Mouse (Mus musculus) NIH3T3 (cell line): ENCODE measurements around the gene Itga9.
A peak's percentile ranks its signal among the peaks of the same experiment; 100 is the strongest.

Experiments used
- DNase-seq: peaks from one replicate; pipeline ENCODE4 v3.0.0-alpha.2; 2012; ENCODE audit warnings: low read depth

Itga9 gene

DNA sequence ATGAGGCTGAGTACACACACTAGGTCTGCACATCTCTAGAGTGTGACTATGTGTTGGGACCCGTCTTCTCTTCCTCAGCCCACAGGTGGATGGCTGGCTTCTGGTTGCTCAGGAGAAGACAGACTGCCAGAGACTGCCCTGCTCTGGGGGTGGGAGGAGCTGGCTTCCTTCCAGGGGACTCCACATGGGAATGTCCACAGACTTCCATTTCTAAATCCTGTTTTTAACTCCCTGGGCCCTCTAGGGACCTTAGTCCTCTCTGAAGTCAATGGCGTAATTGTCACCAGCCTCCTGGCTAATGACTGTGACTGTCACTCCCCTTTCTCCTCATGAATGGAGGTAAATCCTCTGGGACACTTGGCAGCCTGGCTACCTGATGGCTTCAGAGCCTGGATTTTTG lies 45.4 kb downstream of the Itga9 start:
- DNase-seq: no peak

DNA sequence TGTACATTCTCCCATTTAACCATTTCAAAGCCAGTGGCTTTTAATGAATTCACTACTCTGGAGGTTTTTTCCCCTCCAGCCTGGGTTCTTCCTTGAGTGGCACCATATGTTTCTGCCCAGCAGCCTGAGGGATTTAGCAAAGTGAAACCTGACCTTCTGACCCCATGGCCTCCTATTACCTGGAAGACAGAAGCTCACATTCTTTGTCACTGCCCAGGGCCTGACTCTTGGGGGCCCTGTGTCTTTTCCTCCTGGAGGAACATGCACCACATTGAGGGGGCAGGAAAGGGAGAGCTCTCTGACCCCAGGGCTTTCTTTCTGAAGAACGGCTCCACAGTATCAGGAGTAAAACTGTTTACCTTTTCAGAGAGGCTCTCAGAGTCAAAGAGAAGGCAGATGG lies 46.9 kb downstream of the Itga9 start:
- DNase-seq: no peak

- DNase-seq: no peak
Observed at GRCm38 (mm10) chr9:118654969-118655368, 48.5 kb downstream of the Itga9 start.

GRCm38 (mm10) chr9:118655726-118656125 lies 49.2 kb downstream of the Itga9 start:
- DNase-seq: no peak

DNA sequence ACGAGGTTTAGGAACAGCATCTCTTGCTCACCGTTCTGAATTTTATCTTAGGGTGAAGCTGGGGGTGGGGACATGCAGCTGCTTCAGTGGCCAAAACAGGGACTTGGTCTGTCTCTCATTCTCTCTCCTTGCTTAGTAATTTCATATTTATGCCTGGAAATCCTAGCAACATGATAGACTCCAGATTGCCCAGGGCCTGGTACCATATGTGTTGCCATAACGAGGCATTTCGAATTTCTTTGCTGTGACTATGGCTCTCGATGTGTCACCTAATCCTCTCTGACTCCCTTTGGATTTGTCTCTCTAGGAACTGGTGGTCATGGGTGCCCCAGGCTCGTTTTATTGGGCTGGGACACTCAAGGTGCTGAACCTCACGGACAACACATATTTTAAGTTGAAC lies 51.7 kb downstream of the Itga9 start:
- no peak for DNase-seq

DNA sequence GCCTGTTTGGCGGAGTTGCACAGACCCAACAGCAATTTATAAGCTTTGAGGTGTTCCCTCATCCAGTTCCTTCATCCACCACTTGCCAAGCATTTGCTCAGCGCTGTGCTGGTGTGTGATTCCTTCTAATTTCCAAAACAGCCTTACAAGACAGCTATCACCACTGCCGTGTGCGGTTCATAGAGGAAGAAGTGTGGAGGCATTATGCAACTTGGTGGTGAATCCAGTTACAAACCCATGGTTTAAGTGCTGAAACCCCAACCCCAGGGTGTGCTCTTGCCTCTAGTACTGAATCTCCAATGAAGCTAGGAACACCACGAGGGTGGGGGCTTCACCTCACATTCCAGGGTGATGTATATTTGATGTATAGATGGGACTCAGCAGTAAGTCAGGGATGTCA lies 53.3 kb downstream of the Itga9 start:
- DNase-seq: no peak

DNA sequence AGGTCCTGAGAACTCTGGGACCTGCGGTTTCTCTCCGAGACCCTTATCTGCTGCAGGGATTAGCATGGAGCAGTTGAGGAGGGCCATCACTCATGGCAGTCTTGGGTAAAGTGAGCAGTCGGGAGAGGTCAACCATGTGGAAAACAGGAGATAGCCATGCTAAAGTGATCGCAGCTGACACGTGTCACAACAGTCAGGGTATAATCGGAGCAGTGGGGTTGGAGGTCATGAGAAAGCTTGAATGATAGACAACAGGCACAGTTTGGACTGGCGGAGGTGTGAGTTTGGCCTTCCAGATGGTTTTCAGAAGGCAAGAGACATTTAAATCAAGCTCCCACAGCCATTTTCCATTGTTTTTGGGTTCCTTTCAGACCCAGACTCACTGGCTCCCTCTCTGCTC lies 53.8 kb downstream of the Itga9 start:
- no peak for DNase-seq

GRCm38 (mm10) chr9:118662026-118662425 lies 55.5 kb downstream of the Itga9 start:
- DNase-seq: no peak

DNA sequence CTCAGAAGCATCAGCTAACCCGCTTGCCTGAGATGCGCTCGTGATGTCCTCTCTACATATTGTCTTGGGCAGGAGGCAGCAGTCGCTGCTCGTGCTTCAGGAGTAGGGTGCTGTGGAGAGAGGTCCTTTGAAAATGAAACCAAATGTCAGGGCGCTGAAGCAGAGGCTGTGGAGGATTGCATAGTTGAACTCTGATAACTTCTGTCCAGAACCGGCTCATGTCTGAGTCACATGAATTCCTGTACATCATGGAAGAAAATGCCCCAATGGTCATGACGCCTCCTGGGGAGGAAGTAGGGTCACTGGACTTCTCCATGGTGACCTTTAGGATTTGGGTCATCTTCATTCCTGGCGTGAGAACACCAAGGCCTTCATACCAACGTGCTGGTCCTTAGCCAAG lies 56.0 kb downstream of the Itga9 start:
- no peak for DNase-seq

- no peak for DNase-seq
Observed at GRCm38 (mm10) chr9:118663938-118664337, 57.4 kb downstream of the Itga9 start.

DNA sequence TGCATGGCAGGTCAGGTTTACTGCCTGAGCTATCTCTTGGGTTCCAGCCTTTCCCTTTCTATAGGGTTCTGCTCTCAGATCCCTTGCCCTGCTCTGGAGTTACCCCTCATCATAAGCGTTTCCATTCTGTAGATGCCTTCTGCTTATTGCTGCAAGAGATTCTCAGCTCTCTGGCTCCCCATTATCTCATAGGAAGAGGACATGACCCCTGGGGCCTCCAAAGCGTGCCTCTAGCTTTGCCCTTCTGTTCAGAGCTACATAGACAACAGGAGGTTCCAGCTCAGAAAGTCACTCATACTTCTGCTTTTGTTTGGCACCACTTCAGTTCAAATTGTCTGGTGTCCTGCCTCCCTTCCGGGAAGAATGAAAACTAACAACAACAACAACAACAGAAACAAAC lies 59.6 kb downstream of the Itga9 start:
- no peak for DNase-seq

DNA sequence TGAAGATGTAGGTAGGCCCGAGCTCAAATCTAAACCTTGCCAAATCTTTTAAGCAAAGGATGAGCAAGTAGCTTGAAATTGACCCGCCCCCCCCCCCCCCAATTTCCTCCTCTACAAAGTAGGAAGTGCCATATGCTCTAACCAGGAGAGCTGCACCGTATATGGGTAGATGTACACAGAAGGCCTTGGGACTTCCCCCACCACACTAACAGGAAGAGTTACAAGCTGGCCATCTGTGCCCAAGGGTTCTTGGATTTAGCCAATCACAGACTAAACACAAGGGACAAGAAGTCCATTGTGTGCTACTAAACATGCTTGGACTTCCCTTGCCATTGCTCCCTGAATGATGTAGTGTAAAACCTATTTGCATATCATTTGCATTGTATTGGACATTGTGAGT lies 63.2 kb downstream of the Itga9 start:
- DNase-seq: no peak

DNA sequence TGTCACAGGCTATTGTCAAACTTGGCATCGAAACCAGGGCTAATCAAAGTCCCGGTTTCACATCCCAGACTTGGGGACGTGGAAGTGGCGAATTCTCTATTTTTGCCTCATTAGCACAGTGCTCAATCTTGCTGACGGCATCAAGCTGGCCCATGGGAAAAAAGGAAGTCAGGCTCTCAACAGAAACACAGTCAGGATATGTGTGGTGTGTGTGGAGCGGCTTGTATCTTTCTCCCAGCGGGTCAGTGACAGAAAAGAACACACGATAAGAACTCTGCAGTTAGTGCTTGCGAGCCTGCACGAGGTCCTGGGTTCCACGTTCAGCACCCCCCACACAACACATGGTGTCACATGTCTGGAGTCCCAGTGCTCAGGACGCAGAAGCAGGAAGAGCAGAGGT lies 67.8 kb downstream of the Itga9 start:
- no peak for DNase-seq

- DNase-seq: peak; percentile 31
Observed at GRCm38 (mm10) chr9:118674761-118675160, 68.3 kb downstream of the Itga9 start.

- no peak for DNase-seq
Observed at GRCm38 (mm10) chr9:118675573-118676170, 69.2 kb downstream of the Itga9 start.

DNA sequence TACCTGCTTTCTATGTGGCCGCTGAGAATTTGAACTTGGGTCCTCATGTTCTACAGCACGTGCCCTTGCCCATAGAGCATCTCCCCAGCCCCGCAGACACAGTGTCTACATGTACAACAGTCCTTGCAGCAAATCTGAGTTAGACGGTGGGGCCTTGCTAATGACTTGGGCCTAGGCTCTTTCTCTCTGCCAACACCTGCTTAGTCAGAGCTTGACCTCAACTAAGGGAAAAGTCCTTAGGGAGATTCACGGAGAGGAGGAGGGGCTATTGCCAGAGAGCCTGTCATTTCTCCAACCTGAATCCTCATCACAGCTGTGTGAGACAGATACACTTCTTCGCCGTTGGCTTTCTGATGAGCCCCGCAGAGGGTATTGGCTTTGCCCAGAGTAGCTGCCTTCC lies 70.2 kb downstream of the Itga9 start:
- DNase-seq: no peak

GRCm38 (mm10) chr9:118677349-118677748 lies 70.9 kb downstream of the Itga9 start:
- no peak for DNase-seq

DNA sequence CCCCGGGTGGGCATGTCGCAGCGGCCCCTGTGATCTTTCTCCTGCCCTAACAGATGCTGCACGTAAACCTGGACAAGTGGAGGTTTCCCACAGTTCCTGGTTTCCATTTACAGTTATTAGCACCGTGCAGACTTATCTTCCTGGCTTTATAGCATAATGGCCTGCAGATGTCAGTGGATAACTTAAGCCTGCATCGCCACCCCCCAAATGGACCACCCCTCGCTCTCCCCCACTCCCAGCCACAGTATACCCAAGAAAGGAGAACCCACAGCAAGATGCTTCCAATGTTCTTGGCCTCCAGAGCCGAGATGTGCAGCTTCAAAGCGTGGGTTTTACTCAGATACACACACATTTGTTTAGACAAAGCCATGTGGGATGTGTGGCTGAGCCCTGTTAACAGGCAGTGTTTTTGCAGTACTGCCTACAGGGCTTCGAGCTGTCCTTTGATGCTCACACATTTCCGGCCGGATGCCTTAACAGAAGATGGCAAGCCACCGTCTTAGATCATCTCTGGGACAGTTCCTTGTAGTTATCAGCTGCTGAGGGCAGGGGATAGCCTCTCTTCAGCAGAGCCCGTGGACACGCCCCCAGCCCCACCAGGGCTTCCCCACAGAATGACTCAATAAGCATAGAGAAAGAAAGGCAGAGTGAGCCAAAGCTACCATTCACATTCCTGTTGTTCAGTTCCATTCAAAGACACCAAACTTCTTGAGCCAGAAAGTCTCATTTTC lies 71.7 kb downstream of the Itga9 start:
- no peak for DNase-seq

DNA sequence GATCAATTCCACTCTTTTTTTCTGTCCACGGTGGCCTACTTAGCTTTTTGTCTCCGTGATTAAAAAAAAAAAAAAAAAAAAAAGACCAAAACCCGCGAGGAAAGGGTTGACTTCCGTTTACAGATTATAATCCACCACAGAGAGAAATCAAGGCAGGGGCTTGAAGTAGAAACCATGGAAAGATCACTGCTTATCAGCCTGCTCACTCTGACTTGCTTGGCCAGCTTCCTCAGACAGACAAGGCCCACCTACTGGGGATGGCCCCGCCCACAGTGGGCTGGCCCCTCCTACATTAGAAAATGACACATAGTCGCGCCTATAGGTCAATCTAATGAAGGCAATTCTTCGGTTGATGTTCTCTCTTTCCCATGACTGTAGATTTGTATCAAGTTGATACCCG lies 72.3 kb downstream of the Itga9 start:
- no peak for DNase-seq

DNA sequence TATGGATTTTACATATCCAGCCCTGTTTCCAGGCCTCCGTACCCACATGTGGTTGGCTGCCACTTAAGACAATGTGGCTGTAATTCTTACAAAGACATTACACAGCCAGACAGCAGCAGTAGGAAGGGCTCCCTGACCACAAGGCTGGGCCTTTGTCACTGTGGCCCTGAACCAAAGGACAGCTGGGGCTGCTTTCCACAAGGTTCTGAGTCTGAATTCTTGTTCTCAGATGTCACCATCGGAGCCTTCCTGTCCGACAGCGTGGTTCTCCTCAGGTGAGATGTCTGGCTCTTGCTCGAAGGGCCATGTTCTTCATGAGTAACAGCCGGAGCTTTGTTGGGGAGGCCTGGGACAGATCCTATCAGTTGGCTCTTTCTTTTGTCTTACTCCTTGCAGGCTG lies 75.0 kb downstream of the Itga9 start:
- no peak for DNase-seq

DNA sequence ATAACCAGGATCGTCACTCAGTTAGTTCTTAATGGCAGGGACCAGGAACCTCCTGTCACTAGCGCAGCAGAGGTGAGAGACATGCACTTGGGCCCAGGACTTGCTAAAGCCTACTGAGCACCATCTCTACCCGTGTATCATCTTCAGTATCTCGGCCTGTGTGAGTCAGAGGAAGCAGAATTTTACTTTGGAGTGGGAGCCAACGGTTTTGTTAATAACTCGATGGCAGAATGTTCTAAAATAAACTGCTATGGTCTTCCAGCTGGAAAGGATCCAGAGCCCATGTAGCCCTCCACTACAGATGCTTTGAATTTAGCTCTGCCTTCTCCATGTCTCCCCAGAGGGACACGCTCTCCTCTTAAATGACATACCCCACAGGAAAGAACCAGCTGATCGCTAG lies 75.7 kb downstream of the Itga9 start:
- DNase-seq: no peak

- no peak for DNase-seq
Observed at GRCm38 (mm10) chr9:118683507-118683906, 77.0 kb downstream of the Itga9 start.

- DNase-seq: peak; percentile 11
Observed at GRCm38 (mm10) chr9:118684343-118684742, 77.9 kb downstream of the Itga9 start.
